Mouse (Mus musculus) left cerebral cortex, postnatal 10 days (tissue): ENCODE data around the gene Urgcp. TPM values are rescaled to one million over a fixed set of nuclear protein-coding genes. Genes with fewer than 3 reads are reported as not detected.
"Not testable (repeated sequence)": the region's sequence is repeated elsewhere in the genome, so short reads cannot be mapped to it uniquely, and the experiment has no call there.

Source experiments
- DNase-seq, 2 experiments: peaks; one replicate each; pipeline ENCODE4 v3.0.0; 2021 to 2022; ENCODE audit warnings: low spot score in 2 of 2, mixed read lengths in 1 of 2; ENCODE audit errors: extremely low spot score in 1 of 2
- intact Hi-C: fragments of 180-260 bp; cut with DNase I; formaldehyde crosslinking; loops from one replicate; pipeline ENCODE4 v1.15.1; 2025
- total RNA-seq, 2 experiments: library from RNA; stranded (reverse); gene quantifications; 2 replicates each; pipeline ENCODE4 v1.2.3; 2021

The Urgcp gene
- 10 to 100 TPM; 49.2 to 55.0 TPM for total RNA-seq

- peak; percentile 86 to 94 for DNase-seq
- intact Hi-C loops, result no loop called here
Measured at GRCm38 (mm10) chr11:5761820-5762632, at the start of gene Urgcp. Gene Urgcp, minus strand, starts transcription at chr11:5762376.

- DNase-seq, intact Hi-C loops: not testable (repeated sequence)
Measured at GRCm38 (mm10) chr11:5809487-5809886, 47.3 kb upstream of the Urgcp start.

GRCm38 (mm10) chr11:5807956-5808355 lies 45.8 kb upstream of the Urgcp start:
- DNase-seq, result no peak
- intact Hi-C loops, result no loop called here

GRCm38 (mm10) chr11:5805711-5806110 lies 43.5 kb upstream of the Urgcp start:
- intact Hi-C loops, result no loop called here
- no peak for DNase-seq

- no peak for DNase-seq
- intact Hi-C loops, result no loop called here
Measured at GRCm38 (mm10) chr11:5804174-5804573, 42.0 kb upstream of the Urgcp start.

GRCm38 (mm10) chr11:5803551-5803981 lies 41.4 kb upstream of the Urgcp start, which contains the start of gene Pgam2:
Gene Pgam2, minus strand, starts transcription at chr11:5803733.
- DNase-seq, result peak in 1 of 2 experiments; percentile 39
- intact Hi-C loops, result no loop called here

GRCm38 (mm10) chr11:5802457-5803217 lies 40.5 kb upstream of the Urgcp start:
- no peak for DNase-seq
- intact Hi-C loops, result no loop called here

GRCm38 (mm10) chr11:5802005-5802404 lies 39.8 kb upstream of the Urgcp start:
- intact Hi-C loops, result no loop called here
- no peak for DNase-seq

GRCm38 (mm10) chr11:5801511-5801910 lies 39.3 kb upstream of the Urgcp start:
- DNase-seq, result no peak
- intact Hi-C loops, result no loop called here

- peak in 1 of 2 experiments; percentile 30 for DNase-seq
- intact Hi-C loops, result no loop called here
Measured at GRCm38 (mm10) chr11:5799621-5800490, 37.7 kb upstream of the Urgcp start.

GRCm38 (mm10) chr11:5797928-5798327 lies 35.8 kb upstream of the Urgcp start:
- intact Hi-C loops, result no loop called here
- no peak for DNase-seq

- intact Hi-C loops, result no loop called here
- no peak for DNase-seq
Measured at GRCm38 (mm10) chr11:5797371-5797770, 35.2 kb upstream of the Urgcp start.

- intact Hi-C loops, result no loop called here
Measured at GRCm38 (mm10) chr11:5796939-5797338, 34.8 kb upstream of the Urgcp start.

GRCm38 (mm10) chr11:5795706-5796105 lies 33.5 kb upstream of the Urgcp start:
- intact Hi-C loops, result no loop called here
- DNase-seq, result peak in 1 of 2 experiments; percentile 36

More at GRCm38 (mm10) chr11:5796939-5797338, 34.8 kb upstream of the Urgcp start:
- no peak for DNase-seq

GRCm38 (mm10) chr11:5795290-5795689 lies 33.1 kb upstream of the Urgcp start:
- DNase-seq, result no peak
- intact Hi-C loops, result no loop called here

- DNase-seq, result no peak
- intact Hi-C loops, result no loop called here
Measured at GRCm38 (mm10) chr11:5790431-5790830, 28.3 kb upstream of the Urgcp start.

GRCm38 (mm10) chr11:5789754-5790333 lies 27.7 kb upstream of the Urgcp start:
- intact Hi-C loops, result no loop called here
- DNase-seq, result no peak

GRCm38 (mm10) chr11:5789071-5789753 lies 27.0 kb upstream of the Urgcp start:
- no peak for DNase-seq
- intact Hi-C loops, result no loop called here
